Comparison of ENCODE assay signal across 19 mouse cellular contexts in genomic region chr5:120181384-120181783, GRCm38 (mm10).
DNase-seq lines count a peak whose midpoint lies in the region; ATAC-seq and TF ChIP-seq lines count a peak whose summit lies in the region.
"Had no signal": no experiment of that assay in that cellular context is flagged by ENCODE, and none has a peak within 500 bp of the region (broad histone marks: within the 10 kb centered on the region; RNA-seq: fewer than 3 reads in every experiment).

No protein-coding gene starts in this region.

- ATAC-seq in heart, embryonic 12.5 days (ENCODE audit: insufficient number of reproducible peaks, low FRiP score): no peak
- no peak for ATAC-seq in inflammation-experienced regulatory T-cells, adult 6 months
- ATAC-seq: lung, postnatal 0 days; midbrain, embryonic 13.5 days had no signal

- no peaks in the 10 kb centered on the region for H3K79me2 ChIP-seq in heart, adult 2 months (replicated peaks; ENCODE audit: control insufficient read depth, insufficient read depth, low read length)

- H3K36me3 ChIP-seq in heart, adult 2 months (ENCODE audit: control insufficient read depth, insufficient read depth, low read length): no peaks in the 10 kb centered on the region
- peaks cover 36% of the 10 kb centered on the region for H3K36me3 ChIP-seq in heart, embryonic 12.5 days

- TF ChIP-seq EP300 in heart, adult 2 months (IDR thresholded peaks at IDR 0.05; ENCODE audit: insufficient read depth, low read depth, low read length): 0 out of 2 replicates have a peak, but pooled peaks have one; percentile 55

- peak; percentile 71 for DNase-seq in adrenal gland, postnatal 10 days
- no peak for DNase-seq in adrenal gland, postnatal 25 days
- DNase-seq in heart, adult 2 months: peak; percentile 40 to 74
- peak; percentile 32 for DNase-seq in 3T3-L1 (ENCODE audit: low read depth, low spot score)
- peak; percentile 10 to 45 for DNase-seq in adrenal gland, postnatal 36 days
- no peak for DNase-seq in B cell, adult 2 months
- DNase-seq: gastrocnemius, postnatal 36 days; kidney, adult 8-10 months; kidney, postnatal 14 days; layer of hippocampus, postnatal 36 days; thymus, postnatal 25 days had no signal

- no peak overlapping the region for H3K9ac ChIP-seq in heart, adult 2 months (ENCODE audit: low read depth, low read length)
- no peak overlapping the region for H3K9ac ChIP-seq in heart, embryonic 12.5 days
- H3K9ac ChIP-seq: forebrain, embryonic 12.5 days; midbrain, embryonic 13.5 days; neural tube, embryonic 13.5 days had no signal

- H3K4me3 ChIP-seq in heart, adult 2 months: no peak overlapping the region
- H3K4me3 ChIP-seq in heart, embryonic 12.5 days: no peak overlapping the region
- H3K4me3 ChIP-seq: embryonic facial prominence, embryonic 10.5 days; forebrain, embryonic 12.5 days; layer of hippocampus, adult 2 months; midbrain, embryonic 13.5 days; neural tube, embryonic 13.5 days had no signal

- WGBS in heart, adult 2 months: 54% methylated on average over 4 of the region's 4 CpGs
- WGBS in heart, embryonic 12.5 days: 88% methylated on average over 4 of the region's 4 CpGs

- peaks cover 14% of the 10 kb centered on the region for H3K4me1 ChIP-seq in heart, adult 2 months (ENCODE audit: control insufficient read depth, insufficient read depth, low read length)
- peaks cover 7% of the 10 kb centered on the region; the same call in 1 of the 2 replicates for H3K4me1 ChIP-seq in heart, embryonic 12.5 days (replicated peaks)

- H3K4me2 ChIP-seq in heart, embryonic 12.5 days: no peak overlapping the region
- H3K4me2 ChIP-seq: forebrain, embryonic 12.5 days; midbrain, embryonic 13.5 days; neural tube, embryonic 13.5 days had no signal

- H3K27ac ChIP-seq in heart, adult 2 months: peak overlapping the region; percentile 53
- H3K27ac ChIP-seq in heart, embryonic 12.5 days (ENCODE audit: poor library complexity, severe bottlenecking): no peak overlapping the region
- H3K27ac ChIP-seq: embryonic facial prominence, embryonic 10.5 days; forebrain, embryonic 12.5 days; layer of hippocampus, adult 2 months; midbrain, embryonic 13.5 days; neural tube, embryonic 13.5 days had no signal

- H3K27me3 ChIP-seq in heart, adult 2 months (ENCODE audit: control insufficient read depth, insufficient read depth, low read length): no peaks in the 10 kb centered on the region
- H3K27me3 ChIP-seq in heart, embryonic 12.5 days (replicated peaks): no peaks in the 10 kb centered on the region
- H3K27me3 ChIP-seq: forebrain, embryonic 12.5 days; midbrain, embryonic 13.5 days; neural tube, embryonic 13.5 days had no signal

- no peak for TF ChIP-seq POLR2A in heart, adult 2 months (IDR thresholded peaks at IDR 0.05; ENCODE audit: insufficient read depth, low read depth, low read length)

- no peak for TF ChIP-seq CTCF in heart, adult 2 months (IDR thresholded peaks at IDR 0.05)

- 0 out of 2 replicates have a peak, but pooled peaks cover 7% of the 10 kb centered on the region for H3K9me3 ChIP-seq in heart, embryonic 12.5 days (replicated peaks)
- H3K9me3 ChIP-seq: embryonic facial prominence, embryonic 10.5 days; forebrain, embryonic 12.5 days; neural tube, embryonic 13.5 days had no signal

- intact Hi-C loops in heart, adult 2 months (cut with DNase I): no loop called here

Comparison
In these comparisons a context has a peak if more than half of its experiments do, and no peak if none do; other contexts are left out.
1. DNase-seq: peak in adrenal gland, postnatal 10 days (single experiment), heart, adult 2 months (2 of 2), 3T3-L1 (single experiment) and adrenal gland, postnatal 36 days (2 of 2); none in adrenal gland, postnatal 25 days (single experiment) and B cell, adult 2 months (0 of 2).